Mouse (Mus musculus): ENCODE results near the gene Plac1.

DNA sequence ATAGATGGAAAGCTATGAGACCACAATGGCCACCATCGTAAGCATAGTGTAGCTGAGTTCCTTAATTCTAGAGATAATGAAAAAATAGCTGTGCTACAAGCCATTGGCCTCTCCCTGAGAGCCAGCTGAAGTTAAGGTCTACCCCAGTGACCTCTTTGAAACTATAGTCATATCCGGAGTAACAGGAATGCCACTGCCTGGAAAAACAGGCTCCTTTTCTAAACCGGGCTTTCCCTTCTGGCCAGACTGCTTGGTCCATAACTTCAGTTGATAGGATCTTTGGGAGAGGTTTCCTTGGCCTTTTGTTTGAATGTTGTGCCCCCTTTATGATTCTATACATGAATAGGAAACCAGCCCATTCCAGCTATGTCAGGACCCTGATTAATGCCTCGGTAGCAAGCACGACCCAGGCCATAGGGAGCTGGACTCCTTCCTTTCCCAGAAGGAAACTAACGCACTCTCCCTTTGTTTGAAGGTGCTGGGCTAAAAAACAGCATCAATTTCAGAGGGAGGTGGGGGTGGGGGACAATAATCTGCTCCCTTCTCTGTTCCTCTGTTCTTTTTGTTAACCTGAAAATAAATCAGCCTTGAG lies 15.5 kb downstream of the Plac1 start:
- no peak for TF ChIP-seq CTCF (IDR thresholded peaks at IDR 0.05; ENCODE audit: low read depth)
- TF ChIP-seq EP300 (IDR thresholded peaks at IDR 0.05; ENCODE audit: low read depth): no peak
